Mouse (Mus musculus): Measurements from ENCODE around the gene Gpr107. TPM values are rescaled to one million over a fixed set of nuclear protein-coding genes. Genes with fewer than 3 reads are reported as not detected.
A peak's percentile ranks its signal among the peaks of the same experiment; 100 is the strongest.

Gene Gpr107
- polyA plus RNA-seq, 1 experiment from 2014 or later = 28.4 TPM

- Histone ChIP-seq H3K36me3 (ENCODE audit: control insufficient read depth, insufficient read depth, low read length) (no peaks in the 10 kb centered on the region), H3K27me3 (ENCODE audit: control insufficient read depth, insufficient read depth, low read length) (no peaks in the 10 kb centered on the region), H3K4me3 (ENCODE audit: low read depth, low read length) (no peak overlapping the region), H3K9me3 (ENCODE audit: control insufficient read depth, low read length) (no peaks in the 10 kb centered on the region), H3K4me2 (ENCODE audit: low read depth) (no peak overlapping the region), H3K4me1 (ENCODE audit: control insufficient read depth, insufficient read depth, low read length) (no peaks in the 10 kb centered on the region; the same call in 1 of the 2 replicates), H3K27ac (ENCODE audit: low read depth, low read length) (no peak overlapping the region), H3K9ac (ENCODE audit: low read length) (no peak overlapping the region)
- no peak for ATAC-seq (ENCODE audit: insufficient read depth, low FRiP score, low TSS enrichment)
- DNase-seq (ENCODE audit: low spot score) = no peak
- 94% methylated on average over 2 of the region's 2 CpGs for WGBS
Observed at GRCm38 (mm10) chr2:31114205-31114604, 37.9 kb upstream of the Gpr107 start.

- Histone ChIP-seq H3K27ac (ENCODE audit: low read depth, low read length) (0 out of 2 replicates have a peak overlapping the region, but pooled peaks have one; percentile 3), H3K4me1 (ENCODE audit: control insufficient read depth, insufficient read depth, low read length) (no peaks in the 10 kb centered on the region; the same call in 1 of the 2 replicates), H3K9ac (ENCODE audit: low read length) (no peak overlapping the region), H3K36me3 (ENCODE audit: control insufficient read depth, insufficient read depth, low read length) (no peaks in the 10 kb centered on the region), H3K9me3 (ENCODE audit: control insufficient read depth, low read length) (no peaks in the 10 kb centered on the region), H3K4me3 (ENCODE audit: low read depth, low read length) (no peak overlapping the region), H3K27me3 (ENCODE audit: control insufficient read depth, insufficient read depth, low read length) (no peaks in the 10 kb centered on the region), H3K4me2 (ENCODE audit: low read depth) (no peak overlapping the region)
- DNase-seq (ENCODE audit: low spot score) = no peak
- no peak for ATAC-seq (ENCODE audit: insufficient read depth, low FRiP score, low TSS enrichment)
- WGBS = 55% methylated on average over 10 of the region's 10 CpGs
Observed at GRCm38 (mm10) chr2:31115091-31115942, 36.8 kb upstream of the Gpr107 start.

- no peaks in the 10 kb centered on the region for H3K27me3 ChIP-seq (ENCODE audit: control insufficient read depth, insufficient read depth, low read length)
- no peak overlapping the region for H3K4me2 ChIP-seq (ENCODE audit: low read depth)
- H3K4me3 ChIP-seq (ENCODE audit: low read depth, low read length) = no peak overlapping the region
- DNase-seq (ENCODE audit: low spot score) = no peak
- H3K27ac ChIP-seq (ENCODE audit: low read depth, low read length) = no peak overlapping the region
- no peak overlapping the region; the same call in 1 of the 2 replicates for H3K9ac ChIP-seq (ENCODE audit: low read length)
- H3K9me3 ChIP-seq (ENCODE audit: control insufficient read depth, low read length) = no peaks in the 10 kb centered on the region
- no peaks in the 10 kb centered on the region for H3K36me3 ChIP-seq (ENCODE audit: control insufficient read depth, insufficient read depth, low read length)
- ATAC-seq (ENCODE audit: insufficient read depth, low FRiP score, low TSS enrichment) = no peak
- H3K4me1 ChIP-seq (ENCODE audit: control insufficient read depth, insufficient read depth, low read length) = no peaks in the 10 kb centered on the region; the same call in 1 of the 2 replicates
- 54% methylated on average over 10 of the region's 10 CpGs for WGBS
Observed at GRCm38 (mm10) chr2:31115943-31116731, 36.0 kb upstream of the Gpr107 start.

GRCm38 (mm10) chr2:31118211-31118610 lies 33.9 kb upstream of the Gpr107 start:
- Histone ChIP-seq H3K4me1 (ENCODE audit: control insufficient read depth, insufficient read depth, low read length) (no peaks in the 10 kb centered on the region; the same call in 1 of the 2 replicates), H3K4me3 (ENCODE audit: low read depth, low read length) (no peak overlapping the region), H3K9ac (ENCODE audit: low read length) (no peak overlapping the region), H3K36me3 (ENCODE audit: control insufficient read depth, insufficient read depth, low read length) (no peaks in the 10 kb centered on the region), H3K27me3 (ENCODE audit: control insufficient read depth, insufficient read depth, low read length) (no peaks in the 10 kb centered on the region), H3K27ac (ENCODE audit: low read depth, low read length) (no peak overlapping the region), H3K9me3 (ENCODE audit: control insufficient read depth, low read length) (no peaks in the 10 kb centered on the region), H3K4me2 (ENCODE audit: low read depth) (no peak overlapping the region)
- ATAC-seq (ENCODE audit: insufficient read depth, low FRiP score, low TSS enrichment) = no peak
- DNase-seq (ENCODE audit: low spot score) = no peak
- WGBS = 84% methylated on average over 3 of the region's 3 CpGs

- H3K27ac ChIP-seq (ENCODE audit: low read depth, low read length) = no peak overlapping the region
- no peak overlapping the region for H3K4me3 ChIP-seq (ENCODE audit: low read depth, low read length)
- no peaks in the 10 kb centered on the region for H3K36me3 ChIP-seq (ENCODE audit: control insufficient read depth, insufficient read depth, low read length)
- no peak overlapping the region for H3K4me2 ChIP-seq (ENCODE audit: low read depth)
- no peak overlapping the region for H3K9ac ChIP-seq (ENCODE audit: low read length)
- no peak for ATAC-seq (ENCODE audit: insufficient read depth, low FRiP score, low TSS enrichment)
- no peaks in the 10 kb centered on the region; the same call in 1 of the 2 replicates for H3K4me1 ChIP-seq (ENCODE audit: control insufficient read depth, insufficient read depth, low read length)
- 93% methylated on average over 10 of the region's 10 CpGs for WGBS
- no peak for DNase-seq (ENCODE audit: low spot score)
- no peaks in the 10 kb centered on the region for H3K9me3 ChIP-seq (ENCODE audit: control insufficient read depth, low read length)
- no peaks in the 10 kb centered on the region for H3K27me3 ChIP-seq (ENCODE audit: control insufficient read depth, insufficient read depth, low read length)
Observed at GRCm38 (mm10) chr2:31118639-31119380, 33.3 kb upstream of the Gpr107 start.

- Histone ChIP-seq H3K36me3 (ENCODE audit: control insufficient read depth, insufficient read depth, low read length) (no peaks in the 10 kb centered on the region), H3K9me3 (ENCODE audit: control insufficient read depth, low read length) (no peaks in the 10 kb centered on the region), H3K4me1 (ENCODE audit: control insufficient read depth, insufficient read depth, low read length) (no peaks in the 10 kb centered on the region; the same call in 1 of the 2 replicates), H3K4me3 (ENCODE audit: low read depth, low read length) (no peak overlapping the region), H3K27me3 (ENCODE audit: control insufficient read depth, insufficient read depth, low read length) (no peaks in the 10 kb centered on the region), H3K27ac (ENCODE audit: low read depth, low read length) (no peak overlapping the region), H3K9ac (ENCODE audit: low read length) (no peak overlapping the region), H3K4me2 (ENCODE audit: low read depth) (no peak overlapping the region)
- ATAC-seq (ENCODE audit: insufficient read depth, low FRiP score, low TSS enrichment) = no peak
- WGBS = 75% methylated on average over 13 of the region's 13 CpGs
- no peak for DNase-seq (ENCODE audit: low spot score)
Observed at GRCm38 (mm10) chr2:31119795-31120194, 32.3 kb upstream of the Gpr107 start.

GRCm38 (mm10) chr2:31121131-31121693 lies 30.9 kb upstream of the Gpr107 start:
- Histone ChIP-seq H3K36me3 (ENCODE audit: control insufficient read depth, insufficient read depth, low read length) (no peaks in the 10 kb centered on the region), H3K9me3 (ENCODE audit: control insufficient read depth, low read length) (no peaks in the 10 kb centered on the region), H3K4me2 (ENCODE audit: low read depth) (no peak overlapping the region), H3K4me1 (ENCODE audit: control insufficient read depth, insufficient read depth, low read length) (no peaks in the 10 kb centered on the region), H3K9ac (ENCODE audit: low read length) (no peak overlapping the region), H3K27ac (ENCODE audit: low read depth, low read length) (no peak overlapping the region), H3K4me3 (ENCODE audit: low read depth, low read length) (no peak overlapping the region), H3K27me3 (ENCODE audit: control insufficient read depth, insufficient read depth, low read length) (no peaks in the 10 kb centered on the region)
- 75% methylated on average over 7 of the region's 7 CpGs for WGBS
- DNase-seq (ENCODE audit: low spot score) = no peak
- no peak for ATAC-seq (ENCODE audit: insufficient read depth, low FRiP score, low TSS enrichment)

GRCm38 (mm10) chr2:31122806-31123205 lies 29.3 kb upstream of the Gpr107 start:
- WGBS = 91% methylated on average over 5 of the region's 5 CpGs

More at GRCm38 (mm10) chr2:31122806-31123205, 29.3 kb upstream of the Gpr107 start:
- H3K27ac ChIP-seq (ENCODE audit: low read depth, low read length) = no peak overlapping the region
- H3K9ac ChIP-seq (ENCODE audit: low read length) = no peak overlapping the region
- no peaks in the 10 kb centered on the region for H3K9me3 ChIP-seq (ENCODE audit: control insufficient read depth, low read length)
- no peaks in the 10 kb centered on the region for H3K36me3 ChIP-seq (ENCODE audit: control insufficient read depth, insufficient read depth, low read length)
- no peak for ATAC-seq (ENCODE audit: insufficient read depth, low FRiP score, low TSS enrichment)
- DNase-seq (ENCODE audit: low spot score) = no peak
- H3K27me3 ChIP-seq (ENCODE audit: control insufficient read depth, insufficient read depth, low read length) = no peaks in the 10 kb centered on the region
- no peaks in the 10 kb centered on the region for H3K4me1 ChIP-seq (ENCODE audit: control insufficient read depth, insufficient read depth, low read length)
- H3K4me3 ChIP-seq (ENCODE audit: low read depth, low read length) = no peak overlapping the region
- no peak overlapping the region for H3K4me2 ChIP-seq (ENCODE audit: low read depth)

Measured in neural tube, embryonic 11.5 days (tissue).